Mouse (Mus musculus) cortical plate, adult 2 months (tissue): Measurements from ENCODE around the gene Slc35b2.

ENCODE experiments used
- CTCF ChIP-seq: fragments of 200-500 bp; IDR thresholded peaks from 2 replicates; pipeline ENCODE4 v1.5.1; 2011; ENCODE audit warnings: mild to moderate bottlenecking, control low read depth, low read length; ENCODE audit not compliant: insufficient read depth; ENCODE audit errors: extremely low read depth
- POLR2A ChIP-seq: fragments of 200-500 bp; IDR thresholded peaks from 2 replicates; pipeline ENCODE4 v1.6.1; 2011; ENCODE audit warnings: mild to moderate bottlenecking, low read length, control low read depth; ENCODE audit not compliant: insufficient read depth; ENCODE audit errors: extremely low read depth

- no peak for TF ChIP-seq CTCF
- TF ChIP-seq POLR2A, result no peak
These were observed 25.3 kb upstream of the Slc35b2 start for GRCm38 (mm10) chr17:45538394-45538793.
